Mouse (Mus musculus) kidney, postnatal 0 days (tissue): ENCODE data around the gene BC025920. TPM values are rescaled to one million over a fixed set of nuclear protein-coding genes. Genes with fewer than 3 reads are reported as not detected.

ENCODE experiments used
- ATAC-seq: fragments of 200-750 bp; cut with Nextera tagmentation; replicated peaks from 2 replicates; pipeline ENCODE4 v1.8.0; 2017; ENCODE audit warnings: low read depth, moderate number of reproducible peaks, moderate TSS enrichment, moderate library complexity; ENCODE audit not compliant: low FRiP score
- DNase-seq: peaks from one replicate; pipeline ENCODE4 v3.0.0-alpha.2; 2016; ENCODE audit warnings: low spot score
- H3K27ac ChIP-seq: fragments of 300-500 bp; sonication (generic); 2 replicates; pipeline ENCODE4 v1.5.1; 2014; ENCODE audit warnings: mild to moderate bottlenecking
- H3K27me3 ChIP-seq: fragments of 300-500 bp; sonication (generic); 2 replicates; pipeline ENCODE4 v1.6.1; 2014; ENCODE audit warnings: low read length, mixed read lengths; ENCODE audit not compliant: insufficient read depth
- H3K36me3 ChIP-seq: fragments of 300-500 bp; sonication (generic); 2 replicates; pipeline ENCODE4 v1.6.1; 2014; ENCODE audit warnings: low read length, mixed read lengths; ENCODE audit not compliant: insufficient read depth
- H3K4me1 ChIP-seq: fragments of 300-500 bp; sonication (generic); replicated peaks from 2 replicates; pipeline ENCODE4 v1.6.1; 2014; ENCODE audit warnings: antibody characterized with exemption, low read length, mixed read lengths; ENCODE audit not compliant: insufficient read depth
- H3K4me2 ChIP-seq: fragments of 300-500 bp; sonication (generic); 2 replicates; pipeline ENCODE4 v1.6.1; 2014; ENCODE audit warnings: mild to moderate bottlenecking, low read length, moderate library complexity, mixed read lengths
- H3K4me3 ChIP-seq: fragments of 300-500 bp; sonication (generic); replicated peaks from 2 replicates; pipeline ENCODE4 v1.5.1; 2014; ENCODE audit warnings: low read depth, low read length
- H3K9ac ChIP-seq: fragments of 300-500 bp; sonication (generic); 2 replicates; pipeline ENCODE4 v1.6.1; 2014; ENCODE audit warnings: low read depth, low read length
- H3K9me3 ChIP-seq: fragments of 300-500 bp; sonication (generic); replicated peaks from 2 replicates; pipeline ENCODE4 v1.6.1; 2016; ENCODE audit warnings: low read length, inconsistent platforms, mixed read lengths
- CTCF ChIP-seq: IDR thresholded peaks from 2 replicates; pipeline ENCODE4 v1.5.1; 2016; ENCODE audit warnings: antibody characterized with exemption, low read depth, mild to moderate bottlenecking, moderate library complexity
- WGBS: fragments of 180-500 bp; shearing (Covaris S2); extraction: QIAGEN DNeasy Blood & Tissue Kit; methylation state at CpG from one replicate; pipeline ENCODE4 v1.1.7; 2014; 5-methylcytosine and 5-hydroxymethylcytosine counted together
- polyA plus RNA-seq: library from polyadenylated mRNA; unstranded; fragments of >200 nt; fragmentation: Nextera tagmentation; extraction: Ambion mirVana; gene quantifications from 2 replicates; pipeline ENCODE4 v1.2.1, GENCODE M21; 2015

BC025920 gene
- polyA plus RNA-seq, 1 experiment from 2014 or later = 0.37 TPM

DNA sequence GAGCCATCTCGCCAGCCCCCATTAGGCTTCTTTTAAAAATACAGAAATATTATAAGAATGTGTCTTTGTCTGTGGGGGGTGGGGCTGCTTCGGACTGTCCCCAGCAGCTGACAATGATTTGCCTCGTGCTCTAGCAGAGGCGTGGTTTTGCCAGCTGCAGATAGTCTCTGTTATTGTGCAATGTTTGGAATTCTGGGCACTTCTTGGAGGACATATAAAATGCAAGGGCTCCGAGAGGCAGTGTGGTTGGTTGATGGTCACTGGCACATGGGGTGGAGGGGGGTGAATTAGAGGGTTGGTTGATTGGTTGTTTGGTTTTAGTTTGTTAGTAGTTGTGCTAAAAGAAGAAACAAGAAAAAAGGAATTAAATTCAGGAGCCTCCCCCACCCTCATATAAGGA is 13.9 kb downstream of the BC025920 start:
- H3K4me1 ChIP-seq = no peaks in the 10 kb centered on the region
- no peak for ATAC-seq
- no peak for TF ChIP-seq CTCF
- H3K27me3 ChIP-seq = no peaks in the 10 kb centered on the region
- no peak for DNase-seq
- H3K4me3 ChIP-seq = no peak overlapping the region
- no peak overlapping the region for H3K9ac ChIP-seq
- WGBS = 88% methylated on average over 5 of the region's 5 CpGs
- H3K4me2 ChIP-seq = no peak overlapping the region
- no peak overlapping the region for H3K27ac ChIP-seq
- no peaks in the 10 kb centered on the region for H3K9me3 ChIP-seq
- peaks cover 25% of the 10 kb centered on the region for H3K36me3 ChIP-seq

DNA sequence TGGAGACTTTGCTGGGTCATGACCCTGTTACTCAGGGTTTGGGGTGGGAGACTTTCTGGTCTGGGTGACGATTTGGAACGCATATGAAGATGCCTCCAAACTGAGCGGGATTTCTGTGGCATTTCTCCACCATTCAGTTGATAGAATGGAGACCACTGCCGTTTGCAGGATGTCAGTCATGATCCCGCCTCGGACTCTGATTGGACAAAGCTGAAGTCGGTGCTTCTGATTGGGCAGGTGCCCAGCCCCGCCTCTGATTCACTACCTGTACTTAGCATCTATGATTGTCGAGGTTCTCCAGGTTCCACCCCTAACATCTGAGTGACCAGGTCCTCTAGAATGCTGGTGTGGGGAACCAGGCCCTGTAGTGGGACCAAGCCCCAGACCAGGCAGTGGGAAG is 14.7 kb downstream of the BC025920 start:
- Histone ChIP-seq H3K9me3 (no peaks in the 10 kb centered on the region), H3K4me3 (no peak overlapping the region), H3K9ac (no peak overlapping the region), H3K36me3 (peaks cover 27% of the 10 kb centered on the region), H3K27ac (no peak overlapping the region), H3K27me3 (no peaks in the 10 kb centered on the region), H3K4me1 (no peaks in the 10 kb centered on the region), H3K4me2 (no peak overlapping the region)
- 62% methylated on average over 9 of the region's 9 CpGs for WGBS
- DNase-seq (no peak), ATAC-seq (no peak)
- no peak for TF ChIP-seq CTCF

DNA sequence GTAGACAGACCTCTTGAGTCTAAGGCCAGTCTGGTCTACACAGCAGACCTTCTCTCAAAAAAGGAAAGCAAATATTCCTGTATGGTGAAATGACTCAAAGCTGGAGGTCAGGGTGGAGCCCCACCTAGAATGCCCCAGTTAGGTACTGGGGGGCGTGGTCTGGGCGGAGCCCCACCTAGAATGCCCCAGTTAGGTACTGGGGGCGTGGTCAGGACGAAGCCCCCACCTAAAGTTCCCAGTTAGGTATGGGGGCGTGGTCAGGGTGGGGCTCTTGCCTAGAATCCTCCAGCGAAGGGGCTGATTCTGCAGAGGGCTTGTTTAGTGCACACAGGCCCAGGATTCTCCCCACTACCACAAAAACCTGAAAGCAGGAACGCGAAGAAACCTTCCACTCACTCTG is 17.4 kb downstream of the BC025920 start:
- H3K36me3 ChIP-seq = peaks cover 27% of the 10 kb centered on the region
- H3K9me3 ChIP-seq = no peaks in the 10 kb centered on the region
- no peak for ATAC-seq
- H3K9ac ChIP-seq = no peak overlapping the region
- 55% methylated on average over 8 of the region's 8 CpGs for WGBS
- H3K27me3 ChIP-seq = no peaks in the 10 kb centered on the region
- no peak overlapping the region for H3K4me3 ChIP-seq
- DNase-seq = no peak
- no peak overlapping the region for H3K4me2 ChIP-seq
- no peak overlapping the region for H3K27ac ChIP-seq
- no peak for TF ChIP-seq CTCF
- H3K4me1 ChIP-seq = no peaks in the 10 kb centered on the region

DNA sequence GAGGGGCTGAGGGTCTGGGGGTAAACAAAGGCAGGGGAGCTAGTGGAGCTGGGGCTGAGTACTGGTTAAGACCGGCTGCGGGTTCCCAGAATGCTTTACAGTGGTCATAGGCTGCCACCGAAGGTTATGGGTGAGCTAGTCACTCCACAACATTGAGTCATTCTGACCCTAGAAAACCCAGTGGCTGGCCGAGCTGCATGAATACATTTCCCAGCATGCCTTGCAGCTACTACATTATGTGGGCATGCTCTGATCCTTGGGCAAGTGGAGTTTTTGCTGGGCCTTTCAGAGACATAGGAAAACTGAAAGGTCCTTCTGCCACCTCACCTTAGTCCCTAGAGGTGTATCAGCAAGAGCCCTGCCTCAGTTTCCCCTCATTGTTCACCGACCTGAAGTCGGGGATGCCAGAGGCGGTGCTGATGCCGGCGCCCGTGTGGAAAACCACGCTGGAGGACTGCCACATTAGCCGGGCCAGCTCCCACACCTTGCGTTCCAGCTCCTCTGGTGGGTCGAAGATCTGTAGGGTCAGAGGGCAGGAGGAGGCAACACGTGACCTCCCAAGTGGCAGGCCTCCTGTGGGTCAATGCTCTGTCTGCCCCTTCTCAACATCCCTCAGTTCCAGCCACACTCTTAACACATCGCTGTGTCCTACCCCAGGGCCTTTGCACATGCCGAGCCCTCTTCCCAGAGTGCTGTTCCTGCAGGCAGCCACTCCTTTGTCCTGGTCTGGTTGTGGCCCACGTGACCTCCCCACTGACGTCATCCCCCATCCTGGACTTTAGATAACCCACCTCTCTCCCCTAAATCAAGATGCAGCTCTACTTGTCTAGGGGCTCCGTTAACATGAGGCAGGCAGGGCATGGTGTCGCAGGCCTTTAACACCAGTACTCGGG is 20.3 kb downstream of the BC025920 start:
- ATAC-seq = peak; percentile 6
- TF ChIP-seq CTCF = no peak
- Histone ChIP-seq H3K4me3 (peak overlapping the region; percentile 69), H3K27me3 (no peaks in the 10 kb centered on the region), H3K9me3 (no peaks in the 10 kb centered on the region), H3K36me3 (peaks cover 23% of the 10 kb centered on the region; the same call in 1 of the 2 replicates), H3K4me1 (no peaks in the 10 kb centered on the region), H3K27ac (peak overlapping the region; percentile 87; the same call in 1 of the 2 replicates), H3K9ac (peak overlapping the region; percentile 72), H3K4me2 (peak overlapping the region; percentile 83)
- 83% methylated on average over 22 of the region's 22 CpGs for WGBS
- no peak for DNase-seq

DNA sequence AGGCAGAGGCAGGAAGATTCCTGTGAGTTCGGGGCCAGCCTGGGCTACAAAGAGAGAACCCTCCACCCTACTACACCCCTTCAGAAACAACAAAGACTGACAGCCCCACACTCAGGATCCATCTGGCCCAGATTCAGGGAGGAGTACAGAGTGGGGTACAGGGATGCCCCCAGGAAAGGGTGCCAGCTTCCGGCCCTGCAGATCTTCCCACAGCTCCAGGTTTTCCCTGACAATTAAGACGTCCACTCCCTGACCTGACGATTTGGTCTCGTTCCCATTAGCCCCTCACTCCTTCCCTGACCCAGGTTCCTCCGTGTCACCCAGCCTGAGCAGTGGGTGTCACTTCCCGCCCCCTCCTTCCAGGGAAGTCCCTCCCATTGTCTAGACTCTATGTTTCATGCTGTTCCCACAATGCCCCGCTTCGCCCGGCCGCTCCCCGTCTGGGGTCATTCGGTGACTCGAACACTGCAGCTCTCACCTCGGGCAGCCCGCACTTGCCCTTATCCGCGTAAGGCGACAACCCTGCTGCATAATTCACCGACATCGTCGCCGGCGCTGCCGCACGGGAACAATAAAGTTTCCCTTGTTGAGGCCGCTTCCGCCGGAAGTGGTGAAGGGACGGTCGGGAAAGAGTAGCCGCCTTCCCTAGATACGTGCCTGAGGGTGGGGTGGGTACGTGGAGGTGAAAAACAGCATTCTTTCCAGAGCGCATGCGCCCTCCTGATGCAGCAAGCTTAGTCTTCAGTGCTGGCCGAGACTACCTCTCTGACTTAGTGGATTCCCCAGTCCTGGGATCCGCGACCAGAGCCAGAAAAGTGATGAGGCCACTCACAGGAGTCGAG is 21.1 kb downstream of the BC025920 start, which contains the start of gene Sirt6:
Gene Sirt6 (minus strand): TSS at position 804 of the 842 bp plus-strand sequence.
- Histone ChIP-seq H3K36me3 (peaks cover 17% of the 10 kb centered on the region; the same call in 1 of the 2 replicates), H3K27me3 (no peaks in the 10 kb centered on the region), H3K9ac (peak within 1 kb of the TSS; percentile 72), H3K4me2 (peak within 1 kb of the TSS; percentile 83), H3K4me3 (peak within 1 kb of the TSS; percentile 69), H3K4me1 (no peaks in the 10 kb centered on the region), H3K27ac (peak within 1 kb of the TSS; percentile 87), H3K9me3 (no peaks in the 10 kb centered on the region)
- 4% methylated on average over 40 of the region's 40 CpGs for WGBS
- DNase-seq (peak; percentile 98), ATAC-seq (peak; percentile 91)
- no peak for TF ChIP-seq CTCF

DNA sequence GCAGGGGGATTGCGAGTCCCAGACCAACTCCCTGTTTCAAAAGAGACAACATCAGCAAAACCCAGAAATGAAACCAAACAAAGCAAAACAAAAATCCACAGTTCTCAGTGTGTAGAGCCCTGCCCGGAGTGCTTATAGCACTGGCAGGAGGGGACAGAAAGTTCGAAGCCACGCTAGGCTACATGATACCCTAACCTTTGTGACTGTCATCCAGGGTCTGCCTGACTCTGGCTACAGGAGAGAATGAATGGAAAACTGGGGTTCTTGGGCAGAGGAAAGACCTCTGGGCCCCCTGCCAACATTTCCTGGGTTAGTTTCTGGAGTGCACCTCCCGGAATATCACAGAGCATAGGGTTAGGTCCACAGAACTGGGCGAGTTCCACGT is 21.8 kb downstream of the BC025920 start:
- peak overlapping the region; percentile 83 for H3K4me2 ChIP-seq
- WGBS = 34% methylated on average over 7 of the region's 7 CpGs
- peak; percentile 18; the same call in 1 of the 2 replicates for ATAC-seq

More for the DNA sequence above, 21.8 kb downstream of the BC025920 start:
- Histone ChIP-seq H3K27ac (peak overlapping the region; percentile 87), H3K36me3 (peaks cover 17% of the 10 kb centered on the region; the same call in 1 of the 2 replicates), H3K9ac (peak overlapping the region; percentile 72), H3K4me1 (no peaks in the 10 kb centered on the region), H3K4me3 (peak overlapping the region; percentile 69), H3K27me3 (no peaks in the 10 kb centered on the region), H3K9me3 (no peaks in the 10 kb centered on the region)
- no peak for TF ChIP-seq CTCF
- DNase-seq = peak; percentile 15
